Mouse (Mus musculus) A20 (cell line): ENCODE results near the gene Tmem258.
A peak's percentile ranks its signal among the peaks of the same experiment; 100 is the strongest.

Source experiments
- DNase-seq: peaks from one replicate; pipeline ENCODE4 v3.0.0-alpha.2; 2011; ENCODE audit warnings: low read depth, low spot score

The Tmem258 gene

GRCm38 (mm10) chr19:10222656-10223055, 18.8 kb downstream of the Tmem258 start:
- no peak for DNase-seq

- DNase-seq = no peak
These were observed 19.7 kb downstream of the Tmem258 start for GRCm38 (mm10) chr19:10223561-10223960.

- DNase-seq = no peak
These were observed 21.0 kb downstream of the Tmem258 start for GRCm38 (mm10) chr19:10224637-10225453.

GRCm38 (mm10) chr19:10225767-10226166, 22.0 kb downstream of the Tmem258 start:
- DNase-seq = no peak

GRCm38 (mm10) chr19:10231016-10231415, 27.2 kb downstream of the Tmem258 start:
- no peak for DNase-seq

GRCm38 (mm10) chr19:10231871-10232270, 28.1 kb downstream of the Tmem258 start:
- DNase-seq = no peak

GRCm38 (mm10) chr19:10232327-10233017, 28.7 kb downstream of the Tmem258 start:
- DNase-seq = no peak

GRCm38 (mm10) chr19:10235784-10236565, 32.2 kb downstream of the Tmem258 start:
- DNase-seq = no peak

- DNase-seq = no peak
These were observed 34.7 kb downstream of the Tmem258 start for GRCm38 (mm10) chr19:10238477-10238876.

- DNase-seq = no peak
These were observed 35.6 kb downstream of the Tmem258 start for GRCm38 (mm10) chr19:10239419-10239818.

GRCm38 (mm10) chr19:10239975-10240653, 36.3 kb downstream of the Tmem258 start:
- DNase-seq = no peak

- peak; percentile 60 for DNase-seq
These were observed 37.0 kb downstream of the Tmem258 start, which contains the start of gene Myrf for GRCm38 (mm10) chr19:10240654-10241305. Myrf (minus strand) TSS chr19:10240748.

GRCm38 (mm10) chr19:10242916-10243315, 39.1 kb downstream of the Tmem258 start:
- DNase-seq = no peak

- DNase-seq = peak; percentile 57
These were observed 40.4 kb downstream of the Tmem258 start for GRCm38 (mm10) chr19:10244183-10244582.

- DNase-seq = no peak
These were observed 43.4 kb downstream of the Tmem258 start for GRCm38 (mm10) chr19:10247165-10247564.

- DNase-seq = peak; percentile 17
These were observed 44.3 kb downstream of the Tmem258 start for GRCm38 (mm10) chr19:10248128-10248527.
